Mouse (Mus musculus) lung, adult 2 months (tissue): ENCODE results near the gene Zmym2.

Source experiments
- CTCF ChIP-seq: fragments of 200-500 bp; IDR thresholded peaks from 2 replicates; pipeline ENCODE4 v1.5.1; 2011; ENCODE audit warnings: mild to moderate bottlenecking, low read length, control low read depth; ENCODE audit not compliant: insufficient read depth
- POLR2A ChIP-seq: fragments of 200-500 bp; IDR thresholded peaks from 2 replicates; pipeline ENCODE4 v1.6.1; 2011; ENCODE audit warnings: low read depth, mild to moderate bottlenecking, control low read depth, low read length, borderline replicate concordance; ENCODE audit errors: extremely low read depth

DNA sequence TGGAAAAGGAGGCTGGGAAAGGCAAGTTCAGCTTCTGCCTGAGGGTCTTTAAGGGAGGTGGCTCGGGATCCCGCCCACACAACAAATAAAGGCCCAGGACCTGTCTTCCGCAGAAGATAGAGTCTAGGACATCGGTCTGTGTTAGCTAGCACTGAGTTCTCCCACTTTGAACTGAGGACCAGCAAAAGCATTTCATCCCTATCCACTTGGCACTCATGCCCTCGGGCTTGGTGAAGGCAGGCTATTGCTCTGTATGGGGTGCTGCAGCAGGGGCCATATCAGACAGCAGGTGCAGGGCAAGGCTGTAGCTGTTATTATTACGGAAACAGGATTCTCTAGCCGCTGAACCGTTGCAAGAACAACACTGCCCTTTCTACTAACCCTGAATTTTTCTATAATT, 83.2 kb downstream of the Zmym2 start:
- TF ChIP-seq CTCF (no peak), POLR2A (no peak)
